Mouse (Mus musculus) heart, postnatal 4 days (tissue): ENCODE measurements around the gene Cpsf6. TPM values are rescaled to one million over a fixed set of nuclear protein-coding genes. Genes with fewer than 3 reads are reported as not detected.
"Not testable (repeated sequence)": the region's sequence is repeated elsewhere in the genome, so short reads cannot be mapped to it uniquely, and the experiment has no call there.

Experiments used
- DNase-seq: peaks from one replicate; pipeline ENCODE4 v3.0.0; 2021
- total RNA-seq, 2 experiments: library from RNA; stranded (reverse); gene quantifications; 2 replicates each; pipeline ENCODE4 v1.2.3; 2021

Cpsf6 gene
- total RNA-seq, 2 experiments from 2014 or later: 76.1 to 80.0 TPM

GRCm38 (mm10) chr10:117399839-117400238 is 20.0 kb upstream of the Cpsf6 start:
- no peak for DNase-seq

- no peak for DNase-seq
Observed at GRCm38 (mm10) chr10:117399196-117399595, 19.4 kb upstream of the Cpsf6 start.

- DNase-seq: peak; percentile 7
Observed at GRCm38 (mm10) chr10:117398044-117398780, 18.4 kb upstream of the Cpsf6 start.

- DNase-seq: no peak
Observed at GRCm38 (mm10) chr10:117397106-117397625, 17.4 kb upstream of the Cpsf6 start.

- DNase-seq: no peak
Observed at GRCm38 (mm10) chr10:117396386-117397048, 16.7 kb upstream of the Cpsf6 start.

GRCm38 (mm10) chr10:117395801-117396200 is 16.0 kb upstream of the Cpsf6 start:
- no peak for DNase-seq

GRCm38 (mm10) chr10:117394738-117395550 is 15.1 kb upstream of the Cpsf6 start:
- DNase-seq: no peak

GRCm38 (mm10) chr10:117393891-117394395 is 14.1 kb upstream of the Cpsf6 start:
- no peak for DNase-seq

- DNase-seq: peak; percentile 40
Observed at GRCm38 (mm10) chr10:117393196-117393890, 13.5 kb upstream of the Cpsf6 start.

- peak; percentile 9 for DNase-seq
Observed at GRCm38 (mm10) chr10:117392832-117393195, 13.0 kb upstream of the Cpsf6 start.

GRCm38 (mm10) chr10:117392397-117392796 is 12.6 kb upstream of the Cpsf6 start:
- not testable (repeated sequence) for DNase-seq

- DNase-seq: no peak
Observed at GRCm38 (mm10) chr10:117391801-117392200, 12.0 kb upstream of the Cpsf6 start.

GRCm38 (mm10) chr10:117391057-117391456 is 11.2 kb upstream of the Cpsf6 start:
- no peak for DNase-seq

GRCm38 (mm10) chr10:117389904-117390875 is 10.4 kb upstream of the Cpsf6 start:
- DNase-seq: no peak

- no peak for DNase-seq
Observed at GRCm38 (mm10) chr10:117389371-117389740, 9.5 kb upstream of the Cpsf6 start.

- DNase-seq: no peak
Observed at GRCm38 (mm10) chr10:117388637-117389370, 9.0 kb upstream of the Cpsf6 start.

- not testable (repeated sequence) for DNase-seq
Observed at GRCm38 (mm10) chr10:117387961-117388636, 8.3 kb upstream of the Cpsf6 start.

- no peak for DNase-seq
Observed at GRCm38 (mm10) chr10:117386981-117387380, 7.2 kb upstream of the Cpsf6 start.

GRCm38 (mm10) chr10:117386261-117386660 is 6.4 kb upstream of the Cpsf6 start:
- DNase-seq: no peak

GRCm38 (mm10) chr10:117385431-117385830 is 5.6 kb upstream of the Cpsf6 start:
- DNase-seq: no peak
